Mouse (Mus musculus) intestine, postnatal 0 days (tissue): ENCODE results near the gene Atf4. TPM values are rescaled to one million over a fixed set of nuclear protein-coding genes. Genes with fewer than 3 reads are reported as not detected.

Source experiments
- ATAC-seq: fragments of 200-750 bp; cut with Nextera tagmentation; 2 replicates; pipeline ENCODE4 v1.8.0; 2017; ENCODE audit warnings: mild to moderate bottlenecking, moderate TSS enrichment, moderate library complexity
- H3K27ac ChIP-seq: fragments of 300-500 bp; sonication (generic); 2 replicates; pipeline ENCODE4 v1.5.1; 2014; ENCODE audit warnings: mild to moderate bottlenecking, low read depth, low read length, moderate library complexity
- H3K27me3 ChIP-seq: fragments of 300-500 bp; sonication (generic); replicated peaks from 2 replicates; pipeline ENCODE4 v1.6.1; 2014; ENCODE audit warnings: low read length, mixed read lengths; ENCODE audit not compliant: control insufficient read depth, insufficient read depth
- H3K36me3 ChIP-seq: fragments of 300-500 bp; sonication (generic); 2 replicates; pipeline ENCODE4 v1.6.1; 2014; ENCODE audit warnings: mild to moderate bottlenecking, moderate library complexity; ENCODE audit not compliant: control insufficient read depth, insufficient read depth
- H3K4me1 ChIP-seq: fragments of 300-500 bp; sonication (generic); replicated peaks from 2 replicates; pipeline ENCODE4 v1.6.1; 2014; ENCODE audit warnings: antibody characterized with exemption, low read length, mixed read lengths; ENCODE audit not compliant: control insufficient read depth, insufficient read depth
- H3K4me2 ChIP-seq: fragments of 300-500 bp; sonication (generic); replicated peaks from 2 replicates; pipeline ENCODE4 v1.6.1; 2014; ENCODE audit warnings: low read depth, mild to moderate bottlenecking, moderate library complexity
- H3K4me3 ChIP-seq: fragments of 300-500 bp; sonication (generic); 2 replicates; pipeline ENCODE4 v1.5.1; 2014; ENCODE audit warnings: low read depth, low read length
- H3K9ac ChIP-seq: fragments of 300-500 bp; sonication (generic); 2 replicates; pipeline ENCODE4 v1.6.1; 2014; ENCODE audit warnings: mild to moderate bottlenecking, low read depth, low read length
- H3K9me3 ChIP-seq: fragments of 300-500 bp; sonication (generic); 2 replicates; pipeline ENCODE4 v1.6.1; 2016; ENCODE audit warnings: mixed run types; ENCODE audit not compliant: control insufficient read depth
- CTCF ChIP-seq: sonication (generic); IDR thresholded peaks from 2 replicates; pipeline ENCODE4 v1.5.1; 2016; ENCODE audit warnings: low read depth, mild to moderate bottlenecking, control low read depth, antibody characterized with exemption, moderate library complexity
- WGBS: fragments of 180-500 bp; shearing (Covaris S2); extraction: QIAGEN DNeasy Blood & Tissue Kit; methylation state at CpG from one replicate; pipeline ENCODE4 v1.1.7; 2014; 5-methylcytosine and 5-hydroxymethylcytosine counted together
- polyA plus RNA-seq: library from polyadenylated mRNA; unstranded; fragments of >200 nt; fragmentation: Nextera tagmentation; extraction: Ambion mirVana; gene quantifications from 2 replicates; pipeline ENCODE4 v1.2.1, GENCODE M21; 2015

Gene Atf4
- polyA plus RNA-seq, 1 experiment from 2014 or later, result 95.2 TPM

DNA sequence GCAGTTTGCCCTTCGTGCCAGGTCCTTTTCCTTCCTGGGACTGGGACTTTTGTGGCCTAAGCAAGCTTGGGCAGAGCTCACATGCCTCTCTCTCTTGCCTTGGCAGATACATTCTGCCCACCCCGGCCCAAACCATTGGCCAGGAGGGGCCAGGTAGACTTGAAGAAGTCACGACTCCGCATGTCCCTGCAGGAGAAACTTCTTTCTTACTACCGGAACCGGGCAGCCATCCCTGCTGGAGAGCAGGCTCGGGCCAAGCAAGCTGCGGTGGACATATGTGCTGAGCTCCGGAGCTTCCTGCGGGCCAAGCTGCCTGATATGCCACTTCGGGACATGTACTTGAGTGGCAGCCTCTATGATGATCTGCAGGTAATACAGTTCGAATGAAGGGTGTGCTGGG lies 6.8 kb upstream of the Atf4 start:
- Histone ChIP-seq H3K9ac (no peak overlapping the region), H3K4me3 (no peak overlapping the region), H3K4me1 (peaks cover 10% of the 10 kb centered on the region), H3K9me3 (no peaks in the 10 kb centered on the region), H3K36me3 (peaks cover 72% of the 10 kb centered on the region), H3K4me2 (no peak overlapping the region), H3K27ac (peak overlapping the region; percentile 11; the same call in 1 of the 2 replicates), H3K27me3 (no peaks in the 10 kb centered on the region)
- no peak for ATAC-seq
- WGBS, result 95% methylated on average over 12 of the region's 12 CpGs
- no peak for TF ChIP-seq CTCF

DNA sequence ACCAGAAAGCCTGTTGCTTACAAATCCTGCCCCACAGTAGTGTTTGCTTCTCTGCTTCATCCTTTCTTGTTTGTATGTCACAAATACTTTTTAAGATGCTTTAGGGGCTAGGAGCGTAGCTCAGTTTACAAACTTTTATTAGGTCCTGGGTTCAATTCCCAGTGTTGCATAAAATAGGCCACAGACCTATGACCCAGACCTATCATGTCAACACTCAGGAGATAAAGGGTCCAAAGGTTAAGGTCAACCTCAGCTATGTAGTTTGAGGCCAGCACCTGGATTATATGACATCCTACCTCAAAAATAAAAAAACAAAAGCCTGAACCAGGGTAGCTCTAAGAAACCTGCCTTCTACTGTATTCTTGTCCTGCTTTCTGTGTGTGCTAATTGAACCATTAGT lies 6.4 kb upstream of the Atf4 start:
- H3K36me3 ChIP-seq, result peaks cover 69% of the 10 kb centered on the region
- TF ChIP-seq CTCF, result no peak
- WGBS, result 56% methylated on average over 1 of the region's 1 CpGs

DNA sequence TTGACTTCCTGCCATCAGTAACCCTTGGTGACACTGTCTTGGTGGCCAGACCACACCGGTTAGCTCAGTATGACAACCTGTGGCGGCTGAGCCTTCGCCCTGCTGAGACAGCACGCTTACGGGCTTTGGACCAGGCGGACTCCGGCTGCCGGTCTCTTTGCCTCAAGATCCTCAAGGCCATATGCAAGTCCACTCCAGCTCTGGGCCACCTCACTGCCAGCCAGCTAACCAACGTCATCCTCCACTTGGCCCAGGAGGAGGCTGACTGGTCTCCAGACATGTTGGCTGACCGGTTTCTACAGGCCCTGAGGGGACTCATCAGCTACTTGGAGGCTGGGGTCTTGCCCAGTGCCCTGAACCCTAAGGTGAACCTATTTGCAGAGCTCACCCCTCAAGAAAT lies 5.3 kb upstream of the Atf4 start:
- 74% methylated on average over 10 of the region's 10 CpGs for WGBS
- Histone ChIP-seq H3K27me3 (no peaks in the 10 kb centered on the region), H3K4me2 (no peak overlapping the region), H3K4me1 (peaks cover 18% of the 10 kb centered on the region), H3K9me3 (no peaks in the 10 kb centered on the region), H3K36me3 (peaks cover 63% of the 10 kb centered on the region), H3K27ac (peak overlapping the region; percentile 81; the same call in 1 of the 2 replicates), H3K4me3 (no peak overlapping the region), H3K9ac (no peak overlapping the region)
- no peak for ATAC-seq
- no peak for TF ChIP-seq CTCF

More for the DNA sequence above, 6.4 kb upstream of the Atf4 start:
- Histone ChIP-seq H3K9me3 (no peaks in the 10 kb centered on the region), H3K27me3 (no peaks in the 10 kb centered on the region), H3K4me2 (no peak overlapping the region), H3K9ac (no peak overlapping the region), H3K27ac (peak overlapping the region; percentile 11), H3K4me3 (no peak overlapping the region), H3K4me1 (peaks cover 14% of the 10 kb centered on the region)
- no peak for ATAC-seq

DNA sequence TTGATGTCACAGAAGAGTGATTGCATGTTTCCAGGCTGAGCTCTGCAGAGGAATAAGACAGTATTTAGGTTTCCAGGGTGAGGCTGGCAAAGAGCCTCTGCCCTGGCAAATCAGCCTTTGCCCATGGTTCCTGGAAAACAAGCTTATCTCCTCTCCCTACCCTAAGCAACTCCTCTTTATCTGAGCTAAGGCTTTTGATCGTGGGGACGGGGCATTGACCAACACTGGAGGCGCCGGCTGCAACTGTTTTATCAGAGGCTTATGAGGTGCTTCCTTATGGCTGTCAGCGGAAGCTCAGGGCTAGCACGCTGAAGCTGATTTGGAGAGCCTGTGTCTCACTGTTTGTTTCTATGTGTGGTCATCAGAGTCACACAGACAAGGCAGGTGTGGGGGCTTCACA lies 4.4 kb upstream of the Atf4 start:
- WGBS, result 29% methylated on average over 6 of the region's 6 CpGs
- H3K27ac ChIP-seq, result peak overlapping the region; percentile 81
- H3K4me2 ChIP-seq, result peak overlapping the region; percentile 4; the same call in 1 of the 2 replicates
- H3K9ac ChIP-seq, result no peak overlapping the region
- no peaks in the 10 kb centered on the region for H3K27me3 ChIP-seq
- peaks cover 18% of the 10 kb centered on the region for H3K4me1 ChIP-seq
- no peak overlapping the region for H3K4me3 ChIP-seq
- peak; percentile 22; the same call in 1 of the 2 replicates for ATAC-seq
- no peak for TF ChIP-seq CTCF
- no peaks in the 10 kb centered on the region for H3K9me3 ChIP-seq
- peaks cover 57% of the 10 kb centered on the region for H3K36me3 ChIP-seq

DNA sequence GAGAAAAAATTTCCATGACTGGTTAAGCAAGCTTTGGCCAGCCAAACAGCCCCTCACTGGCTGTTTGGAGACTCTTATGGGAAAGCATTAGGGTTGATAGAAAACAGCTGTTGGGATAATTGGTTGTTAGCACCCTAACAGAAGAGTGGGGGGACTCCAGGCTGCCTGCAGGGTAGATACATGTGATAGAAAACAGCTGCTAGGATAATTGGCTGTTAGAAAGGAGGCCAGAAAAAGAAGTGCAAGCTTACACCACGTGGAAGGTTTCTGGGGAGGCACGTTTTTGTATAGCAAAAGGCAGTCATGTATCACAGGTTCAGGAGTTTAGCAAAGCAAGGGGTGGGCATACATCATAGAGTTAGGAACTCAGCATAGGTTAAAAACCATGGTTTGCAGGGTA lies 1.5 kb upstream of the Atf4 start:
- H3K27ac ChIP-seq, result peak overlapping the region; percentile 100
- no peak for TF ChIP-seq CTCF
- no peak for ATAC-seq
- H3K4me3 ChIP-seq, result no peak overlapping the region
- peaks cover 21% of the 10 kb centered on the region for H3K4me1 ChIP-seq
- no peak overlapping the region for H3K9ac ChIP-seq
- H3K4me2 ChIP-seq, result 0 out of 2 replicates have a peak overlapping the region, but pooled peaks have one; percentile 96
- peaks cover 52% of the 10 kb centered on the region for H3K36me3 ChIP-seq
- 38% methylated on average over 2 of the region's 2 CpGs for WGBS
- H3K9me3 ChIP-seq, result no peaks in the 10 kb centered on the region
- H3K27me3 ChIP-seq, result no peaks in the 10 kb centered on the region

DNA sequence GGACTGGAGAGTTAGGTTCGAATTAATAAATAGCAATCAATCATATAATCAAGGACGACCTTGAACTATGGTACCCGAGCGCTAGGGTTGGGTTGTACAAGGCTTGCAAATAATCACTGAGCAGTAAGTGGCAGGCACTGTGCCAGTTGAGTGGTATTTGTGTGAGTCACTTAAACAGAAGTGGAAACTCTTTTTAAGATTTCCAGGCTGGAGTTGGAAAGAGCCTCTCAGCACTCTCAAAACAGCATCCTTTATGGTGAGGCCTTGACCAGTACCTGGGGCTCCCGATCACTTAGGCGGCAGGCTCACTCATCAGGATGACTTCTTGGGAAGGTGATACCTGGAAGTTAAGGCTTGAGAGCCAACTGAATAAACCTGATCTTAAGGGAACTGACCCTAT lies 777 bp upstream of the Atf4 start:
- ATAC-seq, result no peak
- peak overlapping the region; percentile 100 for H3K4me3 ChIP-seq
- peak overlapping the region; percentile 96 for H3K4me2 ChIP-seq
- no peak for TF ChIP-seq CTCF
- no peaks in the 10 kb centered on the region for H3K9me3 ChIP-seq
- WGBS, result 19% methylated on average over 6 of the region's 6 CpGs
- H3K36me3 ChIP-seq, result peaks cover 45% of the 10 kb centered on the region
- peak overlapping the region; percentile 100 for H3K9ac ChIP-seq
- peaks cover 21% of the 10 kb centered on the region for H3K4me1 ChIP-seq
- H3K27me3 ChIP-seq, result no peaks in the 10 kb centered on the region
- H3K27ac ChIP-seq, result peak overlapping the region; percentile 100
